Mouse (Mus musculus) adrenal gland, postnatal 25 days (tissue): ENCODE results near the gene Dhcr24. TPM values are rescaled to one million over a fixed set of nuclear protein-coding genes. Genes with fewer than 3 reads are reported as not detected.

Experiments used
- DNase-seq: peaks from one replicate; pipeline ENCODE4 v3.0.0; 2021; ENCODE audit warnings: mixed read lengths
- total RNA-seq: library from RNA; stranded (reverse); gene quantifications from 2 replicates; pipeline ENCODE4 v1.2.3, GENCODE M21; 2021

The Dhcr24 gene
- total RNA-seq, 1 experiment from 2014 or later = 448 TPM

DNA sequence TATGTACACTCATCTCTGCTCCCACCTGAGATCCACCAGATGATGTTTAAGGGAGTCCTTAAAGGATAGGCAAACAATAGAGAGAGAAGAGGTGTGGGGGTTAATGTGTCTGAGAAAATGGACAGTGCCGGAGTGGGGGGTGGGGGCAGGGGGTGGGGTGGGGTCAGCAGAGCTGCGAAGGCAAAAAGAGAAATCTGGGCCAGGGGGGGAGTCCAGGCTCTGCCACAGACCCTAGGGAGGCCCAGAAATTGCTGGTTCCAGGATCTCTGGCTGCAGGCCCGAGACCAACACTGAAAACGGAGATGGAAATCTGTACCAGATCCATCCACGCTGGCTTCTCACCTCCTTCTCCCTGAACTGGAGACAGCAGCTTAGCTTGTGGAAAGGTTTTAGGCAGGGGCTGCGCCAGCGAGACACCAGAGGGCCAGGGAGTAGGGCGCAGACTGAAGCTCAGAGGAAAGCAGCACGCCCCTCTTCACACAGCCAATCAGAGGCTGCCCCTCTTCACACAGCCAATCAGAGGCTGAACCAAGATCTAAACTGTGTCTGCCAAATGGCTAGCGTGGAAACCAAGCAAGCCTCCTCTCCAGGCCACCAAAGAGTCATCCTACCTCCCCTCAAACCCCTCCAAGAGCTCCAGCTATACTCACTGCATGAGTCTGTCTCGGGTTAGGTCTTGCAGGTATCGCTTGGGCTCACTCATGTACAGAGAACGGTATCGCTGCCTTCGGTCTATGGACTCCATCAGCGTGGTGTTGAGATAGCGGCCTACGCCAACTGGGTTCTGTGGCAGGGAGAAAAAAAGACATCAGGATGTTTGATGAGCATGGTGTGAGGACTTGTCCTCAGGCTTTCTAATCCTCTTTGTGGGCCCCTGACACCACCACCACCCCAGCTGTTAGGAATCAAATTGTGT lies 46.1 kb downstream of the Dhcr24 start:
- no peak for DNase-seq

DNA sequence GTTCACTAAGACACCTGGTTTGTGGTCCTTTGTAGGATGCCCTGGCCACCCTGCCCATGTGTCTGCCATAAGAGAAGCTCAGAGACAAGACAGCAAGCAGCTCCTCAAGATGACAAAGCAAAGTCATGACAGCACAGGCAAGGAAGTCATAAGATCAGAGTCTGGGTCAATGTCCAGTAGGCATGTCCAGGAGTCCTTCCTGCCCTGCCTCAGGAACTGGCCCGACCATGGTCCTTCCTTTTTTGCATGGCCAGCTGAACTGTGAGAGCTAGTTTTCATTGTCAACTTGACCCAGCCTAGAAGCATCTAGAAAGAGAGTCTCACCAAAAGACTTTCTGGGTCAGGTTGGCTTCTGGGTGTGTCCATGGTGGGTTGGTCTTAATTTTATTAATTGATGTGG lies 47.1 kb downstream of the Dhcr24 start:
- DNase-seq = no peak

DNA sequence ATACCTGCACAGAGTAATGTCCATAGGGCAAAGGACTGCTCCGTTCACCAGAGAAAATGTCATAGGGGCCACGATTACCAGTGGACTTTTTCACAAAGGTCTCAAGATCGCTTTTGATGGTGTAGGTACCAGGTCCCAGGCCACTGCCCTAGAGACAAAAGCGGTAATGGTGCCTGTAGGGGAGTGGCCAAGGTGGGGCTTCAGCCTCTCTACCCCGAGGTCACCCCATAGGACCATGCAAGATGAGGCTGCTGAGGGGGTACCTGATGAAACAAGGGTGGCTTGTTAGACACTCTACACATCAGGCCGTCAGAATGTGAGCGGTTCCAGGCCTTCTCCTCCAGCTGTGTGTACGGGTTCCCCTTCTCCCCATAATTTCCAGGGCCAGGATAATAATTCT lies 52.3 kb downstream of the Dhcr24 start:
- DNase-seq = no peak

DNA sequence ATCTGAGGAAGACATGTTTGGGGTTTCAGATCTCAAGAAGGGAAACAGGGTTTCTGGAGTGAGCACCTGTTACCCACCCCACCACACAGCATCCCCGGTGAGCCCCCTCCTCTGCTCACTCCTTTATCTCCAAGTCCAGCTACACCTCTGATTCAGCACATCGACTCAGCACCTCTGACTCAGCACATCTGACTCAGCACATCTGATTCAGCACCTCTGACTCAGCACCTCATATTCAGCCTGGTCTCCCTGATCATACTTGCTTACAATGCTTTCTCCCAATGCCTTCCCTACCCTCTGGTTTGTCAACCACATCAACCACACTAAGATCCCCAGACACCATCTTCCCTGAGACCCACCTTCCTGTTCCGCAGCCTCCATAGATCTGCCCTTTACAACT lies 52.7 kb downstream of the Dhcr24 start:
- peak; percentile 55 for DNase-seq

- peak; percentile 58 for DNase-seq
These were observed 53.5 kb downstream of the Dhcr24 start for GRCm38 (mm10) chr4:106614180-106614797.

- DNase-seq = no peak
These were observed 54.0 kb downstream of the Dhcr24 start for GRCm38 (mm10) chr4:106614881-106615280.

- no peak for DNase-seq
These were observed 54.8 kb downstream of the Dhcr24 start for GRCm38 (mm10) chr4:106615637-106616036.

DNA sequence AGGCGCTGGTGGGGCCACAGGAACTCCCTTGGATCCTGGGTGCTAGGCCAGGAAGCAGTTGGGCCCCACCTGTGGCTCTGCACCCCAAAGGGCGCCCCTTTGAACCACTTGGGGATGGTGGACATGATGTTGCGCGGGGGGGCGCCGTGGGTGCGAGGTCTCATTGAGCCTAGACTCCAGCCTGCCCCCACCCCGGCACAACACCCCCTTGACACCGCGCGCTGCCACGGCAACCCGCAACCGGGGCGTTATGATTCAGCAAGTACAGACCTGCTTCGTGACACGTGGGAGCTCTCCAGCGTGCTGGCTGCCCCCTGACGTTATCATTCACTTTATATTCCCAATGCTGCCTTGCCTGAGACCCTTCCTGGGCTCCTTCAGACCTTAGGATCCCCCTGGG lies 56.2 kb downstream of the Dhcr24 start, which contains the start of gene Lexm:
Gene Lexm, minus strand, starts transcription at position 186 of the 400 bp plus-strand sequence.
- DNase-seq = peak; percentile 9

GRCm38 (mm10) chr4:106618898-106619297 lies 58.1 kb downstream of the Dhcr24 start:
- no peak for DNase-seq

DNA sequence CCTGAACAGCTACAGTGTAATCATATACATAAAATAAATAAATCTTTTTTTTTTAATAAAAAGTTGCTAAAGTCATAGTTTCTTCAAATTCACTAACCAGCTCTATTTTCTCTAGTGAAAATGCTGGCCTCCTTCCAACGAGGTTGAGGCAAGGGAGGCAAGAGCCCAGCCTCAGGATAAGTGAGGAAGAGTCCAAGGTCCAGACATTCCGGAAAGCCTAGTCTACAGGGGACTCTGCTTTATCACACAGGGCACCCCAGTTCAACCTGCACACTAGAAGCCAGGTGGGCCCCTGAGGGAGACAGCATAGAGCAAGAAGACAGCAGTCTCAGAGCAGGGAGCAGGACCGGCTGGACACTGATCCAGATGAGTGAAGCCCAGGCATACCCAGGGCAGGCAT lies 60.6 kb downstream of the Dhcr24 start:
- DNase-seq = no peak

GRCm38 (mm10) chr4:106622030-106622493 lies 61.2 kb downstream of the Dhcr24 start, which contains the start of gene Ttc22:
TSS of gene Ttc22 (plus strand) at chr4:106622432.
- DNase-seq = no peak

DNA sequence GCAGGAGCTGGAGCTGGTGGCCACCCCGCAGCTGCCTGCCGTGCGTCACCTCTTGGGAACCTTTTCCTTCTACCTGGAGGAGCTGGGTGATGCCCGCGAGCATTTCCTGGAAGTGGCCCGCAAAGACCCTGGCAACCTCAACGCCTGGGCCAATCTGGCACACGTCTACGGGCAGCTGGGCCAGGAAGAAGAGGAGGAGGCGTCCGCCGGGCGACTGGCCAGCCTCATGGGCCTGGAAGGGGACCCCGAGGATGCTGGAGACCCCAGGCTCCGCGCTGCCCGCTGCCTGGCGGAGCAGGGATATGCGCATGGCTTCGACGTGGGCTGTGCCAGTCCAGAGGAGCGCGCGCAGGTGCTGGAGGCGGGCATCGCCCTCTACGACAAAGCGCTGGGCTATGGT lies 61.9 kb downstream of the Dhcr24 start:
- no peak for DNase-seq

GRCm38 (mm10) chr4:106624271-106624670 lies 63.4 kb downstream of the Dhcr24 start:
- no peak for DNase-seq

- DNase-seq = no peak
These were observed 67.0 kb downstream of the Dhcr24 start for GRCm38 (mm10) chr4:106627809-106628208.

DNA sequence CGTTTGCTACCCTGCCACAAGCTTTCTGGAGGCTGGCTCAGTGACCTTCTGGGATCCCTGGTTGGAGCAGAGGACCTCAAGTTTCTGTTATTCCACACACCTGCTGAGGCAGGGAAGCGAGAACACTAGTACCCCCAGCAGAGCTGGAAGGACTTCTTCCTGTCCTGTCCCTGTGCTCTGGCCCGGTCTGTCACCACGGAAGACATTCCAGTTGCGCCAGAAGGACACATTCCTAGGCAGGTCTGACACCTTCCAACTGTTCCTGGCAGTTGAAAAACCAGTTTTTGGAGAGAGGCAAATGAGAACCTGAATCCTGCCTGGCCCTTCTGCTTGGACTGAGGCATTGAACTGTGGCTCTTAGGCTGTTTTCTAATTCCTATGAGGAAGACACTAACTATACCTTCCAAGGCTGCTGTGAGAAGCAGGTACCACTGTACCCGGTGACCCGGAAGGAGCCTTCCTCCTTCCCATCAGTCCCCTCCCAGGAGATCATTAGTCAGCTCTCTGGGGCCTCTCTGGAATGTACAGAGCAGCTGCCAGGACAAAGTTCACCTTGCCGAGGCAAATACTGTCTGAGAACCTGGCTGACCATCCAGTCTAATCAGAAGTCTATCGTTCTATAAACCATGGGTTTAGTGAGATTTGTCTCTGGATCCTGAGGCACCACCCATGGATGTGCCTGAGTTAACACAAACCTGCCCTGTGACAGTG lies 68.0 kb downstream of the Dhcr24 start:
- DNase-seq = no peak

DNA sequence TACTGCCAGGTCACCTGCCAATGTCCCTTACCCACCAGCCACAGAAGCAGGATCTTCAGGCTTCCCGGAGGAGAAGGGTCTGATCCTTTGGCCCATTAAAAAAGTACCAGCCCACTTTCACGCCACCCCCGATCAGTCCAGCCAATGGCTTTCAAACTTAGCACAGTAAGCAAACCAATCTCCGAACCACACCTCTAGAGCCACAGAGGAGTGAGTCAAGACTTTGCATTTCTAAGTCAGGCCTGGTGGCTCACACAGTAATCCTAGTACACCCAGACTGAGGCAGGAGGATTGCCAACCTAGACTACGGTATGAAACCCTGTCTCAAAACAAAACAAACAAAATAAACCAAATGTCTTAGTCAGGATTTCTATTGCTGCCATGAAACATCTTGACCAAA lies 68.5 kb downstream of the Dhcr24 start:
- no peak for DNase-seq

GRCm38 (mm10) chr4:106630333-106631220 lies 69.7 kb downstream of the Dhcr24 start:
- DNase-seq = peak; percentile 48

DNA sequence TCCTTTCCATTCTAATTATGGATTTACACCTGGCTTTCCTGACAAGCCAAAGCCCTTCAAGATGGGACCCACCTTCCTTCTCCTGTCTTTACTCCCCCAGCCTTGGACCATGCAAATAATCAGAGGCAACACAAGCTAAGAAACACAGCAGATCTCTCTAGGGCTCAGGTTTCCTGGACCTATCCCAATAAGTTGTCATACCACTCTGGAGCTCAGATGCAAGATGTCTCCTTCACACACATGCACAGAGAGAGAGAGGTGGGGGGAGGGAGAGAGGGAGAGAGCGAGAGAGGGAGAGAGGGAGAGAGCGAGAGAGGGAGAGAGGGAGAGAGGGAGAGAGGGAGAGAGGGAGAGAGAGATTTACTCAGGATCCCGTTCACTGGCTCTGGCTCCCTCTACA lies 71.5 kb downstream of the Dhcr24 start:
- DNase-seq = no peak

- DNase-seq = no peak
These were observed 72.6 kb downstream of the Dhcr24 start for GRCm38 (mm10) chr4:106633281-106634085.

DNA sequence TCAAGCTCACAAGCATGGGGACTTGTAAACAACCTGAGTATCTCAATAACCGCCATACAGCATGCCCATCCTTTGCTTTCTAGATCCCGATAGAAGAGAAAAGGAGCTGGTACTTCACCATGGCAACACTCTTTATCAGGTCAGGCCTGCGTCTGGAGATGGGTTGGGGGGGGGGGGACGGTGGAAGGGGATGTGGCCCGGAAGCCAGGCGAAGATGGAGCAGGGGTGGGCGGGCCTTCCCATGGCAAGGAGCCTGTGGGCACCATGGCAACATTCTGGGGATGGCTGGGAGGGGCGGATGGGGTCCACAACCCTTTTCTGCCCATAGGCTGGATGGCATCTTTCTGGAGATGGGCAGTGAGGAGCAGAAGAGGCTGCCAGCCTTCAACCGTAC lies 73.2 kb downstream of the Dhcr24 start:
- DNase-seq = no peak
